Mouse (Mus musculus): ENCODE measurements around the gene Slc35b1. TPM values are rescaled to one million over a fixed set of nuclear protein-coding genes. Genes with fewer than 3 reads are reported as not detected.
"Not testable (repeated sequence)": the region's sequence is repeated elsewhere in the genome, so short reads cannot be mapped to it uniquely, and the experiment has no call there.

The Slc35b1 gene
- total RNA-seq, 4 experiments from 2014 or later: 62.7 to 88.9 (median 78.0) TPM

DNA sequence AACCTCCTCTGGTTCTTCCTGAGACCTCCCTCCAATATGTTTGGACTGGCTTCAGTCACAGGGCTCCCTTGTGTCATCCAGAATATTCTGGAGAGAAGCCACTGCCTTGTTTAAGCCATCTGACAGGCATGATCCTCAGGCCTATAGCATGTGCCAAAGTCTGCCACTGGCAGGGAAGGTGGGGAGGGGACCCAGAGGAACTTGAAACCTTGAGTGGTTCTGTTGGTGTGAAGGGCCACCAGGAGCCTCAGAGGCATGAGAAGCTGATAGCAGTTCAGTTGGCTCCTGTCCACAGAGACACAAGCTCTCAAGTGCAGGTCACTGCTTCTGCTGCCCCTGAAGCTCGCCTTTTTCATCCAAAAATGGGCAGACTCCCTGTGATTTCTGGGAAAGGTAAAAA lies 12.1 kb downstream of the Slc35b1 start:
- no peak for DNase-seq

DNA sequence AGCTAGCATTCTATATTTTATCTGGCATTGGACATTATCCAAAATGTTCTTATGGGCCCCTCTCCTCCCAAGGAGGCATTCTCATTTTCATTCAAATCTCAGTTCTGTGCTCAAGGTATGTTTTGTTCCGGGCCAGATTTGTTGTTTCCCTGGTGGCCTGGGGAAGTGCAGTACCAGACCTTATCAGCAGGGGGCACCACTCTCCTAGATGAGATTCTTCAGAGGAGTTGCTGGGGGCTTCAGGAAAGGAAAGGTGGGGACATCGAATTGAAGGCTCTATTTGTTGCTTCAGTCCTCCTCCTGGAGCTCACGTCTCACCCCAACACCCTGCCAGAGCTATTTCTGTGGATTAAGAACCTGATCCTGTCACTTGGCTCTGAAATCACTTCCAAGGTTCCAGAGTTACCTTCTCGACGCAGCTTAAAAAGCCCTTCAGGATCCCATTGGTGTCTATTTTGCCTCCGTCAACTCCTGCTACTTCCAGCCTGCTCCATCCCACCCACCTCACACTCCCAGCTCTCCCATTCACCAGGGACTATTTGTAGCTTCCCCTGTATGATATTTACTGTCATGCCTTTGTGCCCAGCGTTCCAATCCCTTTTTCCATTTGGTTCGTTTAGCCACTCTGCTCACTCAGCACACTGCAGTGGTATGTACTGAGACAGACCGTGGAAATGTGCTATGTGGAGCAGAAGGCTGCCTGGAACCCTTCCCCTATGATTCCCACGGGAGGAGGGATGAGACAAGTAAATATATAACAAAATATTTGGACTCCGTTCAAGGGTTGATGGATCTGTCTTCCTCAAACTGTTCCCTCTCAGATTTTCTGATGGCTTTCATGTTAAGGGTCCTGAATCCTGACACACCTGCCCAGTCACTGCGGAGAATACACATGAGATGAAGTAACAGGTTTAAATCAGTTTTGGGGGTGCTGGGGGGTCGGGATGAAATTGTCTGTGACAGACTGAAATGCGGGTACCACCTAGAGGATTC lies 13.6 kb downstream of the Slc35b1 start:
- DNase-seq: peak; percentile 40

DNA sequence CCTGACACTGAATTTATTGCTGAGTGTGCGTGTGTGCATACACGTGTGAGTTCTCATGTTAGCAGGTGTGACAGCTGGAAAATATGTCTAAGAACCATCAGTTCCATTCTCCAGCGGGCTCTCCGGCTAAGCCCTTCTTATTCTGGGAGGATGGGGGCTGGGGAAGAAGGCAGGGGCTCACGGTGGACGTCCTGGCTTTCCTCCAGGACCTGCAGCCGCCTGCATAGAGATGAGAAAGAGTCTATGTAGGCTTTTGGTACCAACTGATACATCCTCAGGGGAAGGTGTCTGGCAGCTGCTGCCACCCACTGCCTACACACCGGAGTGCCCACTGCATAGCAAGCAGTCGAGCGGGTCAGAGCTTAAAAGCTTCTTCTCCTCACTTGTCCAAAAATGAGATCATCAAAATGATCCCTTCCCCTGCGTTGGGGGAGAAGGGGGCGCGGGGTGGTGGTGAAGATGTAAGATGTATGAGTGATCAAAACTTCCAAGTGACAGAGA lies 15.1 kb downstream of the Slc35b1 start:
- no peak for DNase-seq

DNA sequence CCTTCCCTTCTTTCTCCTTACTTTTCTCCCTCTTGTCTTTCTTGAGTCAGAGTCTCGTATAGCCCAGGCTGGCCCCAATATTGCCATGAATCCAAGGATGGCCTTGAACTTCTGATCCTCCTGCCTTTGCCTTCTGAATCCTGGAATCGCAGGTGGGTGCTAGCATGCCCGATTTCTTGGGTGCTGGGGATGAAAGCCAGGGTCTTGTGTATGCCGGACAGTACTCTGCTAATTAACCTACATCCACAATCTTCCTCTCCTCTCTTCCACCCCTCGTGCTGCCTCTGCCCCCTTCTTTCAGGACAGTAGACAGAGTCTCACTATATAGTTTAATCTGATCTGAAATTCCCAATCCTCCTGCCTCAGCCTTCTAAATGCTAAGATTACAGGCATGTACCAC lies 17.1 kb downstream of the Slc35b1 start:
- no peak for DNase-seq

DNA sequence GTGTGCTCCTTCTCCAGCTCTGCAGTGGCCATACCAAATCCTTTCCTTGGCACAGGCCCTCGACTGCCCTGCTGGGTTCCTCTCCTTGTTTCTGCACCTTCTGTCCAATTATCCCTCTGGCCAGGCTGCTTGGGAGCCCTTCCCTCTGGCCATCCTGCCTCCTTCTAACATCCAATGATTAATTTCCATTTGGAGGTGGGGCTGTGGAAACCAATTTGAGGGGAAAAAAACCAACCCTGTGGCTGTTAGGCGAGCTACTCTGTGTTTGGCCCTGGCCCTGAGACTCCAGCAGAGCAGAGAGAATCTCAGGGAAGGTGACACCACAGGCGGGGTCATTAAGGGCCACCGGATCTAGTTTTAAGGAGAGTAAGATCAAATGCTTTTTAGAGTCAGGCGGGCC lies 17.7 kb downstream of the Slc35b1 start:
- peak; percentile 61 for DNase-seq

DNA sequence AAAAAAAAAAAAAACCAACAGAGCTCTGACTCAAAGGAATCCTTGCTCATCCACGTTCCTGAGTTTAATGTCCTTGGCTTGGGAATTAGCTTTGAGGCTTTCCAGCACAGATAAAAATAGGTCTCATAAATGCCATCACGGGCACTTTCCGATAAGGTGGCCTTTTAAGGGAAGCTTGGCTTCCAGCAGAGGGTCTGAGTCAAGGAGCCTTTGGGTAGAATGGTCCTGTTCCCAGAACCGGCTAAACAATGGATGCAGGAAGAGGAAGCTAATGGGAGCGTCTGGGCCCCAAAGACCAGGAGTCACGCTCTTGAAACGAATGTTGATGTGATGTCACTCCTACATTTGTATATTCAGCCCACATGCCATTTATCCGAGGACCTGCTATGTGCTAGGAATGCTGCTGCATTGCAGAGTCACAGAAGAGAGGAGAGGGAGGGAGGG lies 18.2 kb downstream of the Slc35b1 start:
- DNase-seq: peak; percentile 75

DNA sequence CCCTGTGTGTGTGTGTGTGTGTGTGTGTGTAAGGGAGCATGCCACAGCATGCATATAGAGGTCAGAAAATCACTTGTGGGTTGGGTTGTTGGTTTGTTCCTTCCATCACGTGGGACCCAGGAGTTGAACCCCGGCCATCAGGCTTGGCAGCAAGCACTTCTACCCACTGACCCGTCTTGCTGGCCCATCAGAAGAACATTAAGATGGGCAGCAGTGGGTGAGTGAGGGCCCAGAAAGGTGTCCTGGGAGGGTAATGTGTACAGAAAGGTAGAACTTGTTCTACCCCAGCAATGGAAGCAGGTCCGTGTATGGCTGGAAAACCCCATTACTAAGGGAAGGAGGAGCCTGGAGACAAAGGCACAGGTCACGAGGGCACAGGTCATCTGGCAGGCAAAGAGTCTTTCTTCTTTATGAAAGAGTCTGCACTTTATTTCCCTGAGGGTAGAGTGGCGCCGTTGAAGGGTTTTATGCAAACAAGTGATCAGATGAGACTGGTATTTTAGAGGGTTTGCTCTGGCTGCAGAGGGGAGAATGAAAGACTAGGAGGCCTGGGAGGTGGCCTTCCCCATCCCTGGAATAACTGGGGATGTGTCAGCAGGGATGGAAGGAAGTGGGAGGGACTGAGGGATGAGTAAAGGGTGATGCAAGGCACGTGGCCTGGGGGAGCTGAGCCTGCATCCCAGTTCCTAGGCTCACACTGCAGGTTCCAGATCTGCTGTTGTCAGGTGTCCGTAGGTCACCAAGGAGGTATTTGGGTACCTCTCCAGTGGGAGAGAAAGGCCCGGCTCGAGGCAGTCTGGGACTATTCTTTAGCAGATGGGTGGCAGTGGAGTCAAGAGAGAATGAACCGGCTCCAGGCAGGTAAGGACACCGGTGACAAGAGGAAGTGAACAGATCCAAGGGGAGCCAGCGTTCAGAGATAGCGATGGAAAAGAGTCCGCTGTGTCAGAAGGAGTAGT lies 19.2 kb downstream of the Slc35b1 start:
- no peak for DNase-seq

DNA sequence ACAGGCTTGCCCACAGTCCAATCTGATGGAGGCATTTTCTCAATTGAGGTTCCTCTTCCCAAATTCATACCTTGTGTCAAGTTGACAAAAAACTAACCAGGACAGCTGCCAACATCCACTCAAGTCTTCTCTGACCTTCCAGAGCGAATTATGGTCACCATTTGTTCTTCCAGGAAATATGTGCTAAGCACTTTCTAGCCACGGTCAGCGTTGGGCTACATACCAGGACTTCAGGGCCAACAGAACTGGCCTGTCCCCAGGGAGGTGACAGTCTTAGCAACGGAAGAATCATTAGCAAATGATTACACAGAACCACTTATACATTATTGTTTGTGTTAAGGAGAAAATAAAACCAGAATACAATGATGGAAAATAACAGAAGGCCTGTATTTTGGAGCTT lies 21.3 kb downstream of the Slc35b1 start:
- DNase-seq: no peak

DNA sequence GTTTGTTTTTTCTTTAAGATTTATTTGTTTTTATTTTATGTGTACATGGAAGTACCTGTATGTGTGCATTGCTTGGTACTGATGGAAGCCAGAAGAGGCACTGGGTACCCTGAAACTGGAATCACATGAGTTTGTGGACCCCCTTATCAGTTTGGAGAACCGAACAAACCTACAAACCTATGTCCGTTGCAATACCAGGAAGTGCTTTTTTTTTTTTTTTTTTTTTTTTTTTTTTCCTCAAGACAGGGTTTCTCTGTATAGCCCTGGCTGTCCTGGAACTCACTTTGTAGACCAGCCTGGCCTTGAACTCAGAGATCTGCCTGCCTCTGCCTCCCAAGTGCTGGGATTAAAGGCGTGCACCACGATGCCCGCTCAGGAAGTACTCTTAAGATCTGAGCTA lies 21.9 kb downstream of the Slc35b1 start:
- not testable (repeated sequence) for DNase-seq

DNA sequence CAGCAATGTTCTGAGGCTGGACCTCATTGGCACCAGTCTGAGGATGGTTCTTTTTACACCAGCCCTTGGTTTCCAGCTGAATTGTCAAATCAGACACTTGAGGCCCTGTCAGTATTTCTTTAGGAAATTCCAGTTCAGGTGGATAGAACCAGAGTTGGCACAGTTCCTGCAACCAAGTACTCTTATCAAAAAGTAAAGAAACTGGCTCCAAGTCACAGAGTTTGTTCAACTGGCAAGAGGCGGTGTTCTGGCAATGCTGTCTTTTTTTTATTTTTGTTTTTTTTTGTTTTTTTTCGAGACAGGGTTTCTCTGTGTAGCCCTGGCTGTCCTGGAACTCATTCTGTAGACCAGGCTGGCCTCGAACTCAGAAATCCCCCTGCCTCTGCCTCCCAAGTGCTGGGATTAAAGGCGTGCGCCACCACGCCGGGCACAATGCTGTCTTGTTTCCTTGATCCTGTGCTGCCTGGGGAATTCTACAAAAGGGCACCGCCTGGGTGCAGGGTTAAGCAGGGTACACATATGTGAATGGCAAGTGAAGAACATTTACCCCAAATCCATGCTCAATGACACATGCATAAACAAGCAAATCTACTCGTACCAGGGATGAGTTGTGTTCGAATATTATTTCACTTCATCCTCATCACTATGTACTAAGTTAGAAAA lies 25.1 kb downstream of the Slc35b1 start:
- DNase-seq: no peak

DNA sequence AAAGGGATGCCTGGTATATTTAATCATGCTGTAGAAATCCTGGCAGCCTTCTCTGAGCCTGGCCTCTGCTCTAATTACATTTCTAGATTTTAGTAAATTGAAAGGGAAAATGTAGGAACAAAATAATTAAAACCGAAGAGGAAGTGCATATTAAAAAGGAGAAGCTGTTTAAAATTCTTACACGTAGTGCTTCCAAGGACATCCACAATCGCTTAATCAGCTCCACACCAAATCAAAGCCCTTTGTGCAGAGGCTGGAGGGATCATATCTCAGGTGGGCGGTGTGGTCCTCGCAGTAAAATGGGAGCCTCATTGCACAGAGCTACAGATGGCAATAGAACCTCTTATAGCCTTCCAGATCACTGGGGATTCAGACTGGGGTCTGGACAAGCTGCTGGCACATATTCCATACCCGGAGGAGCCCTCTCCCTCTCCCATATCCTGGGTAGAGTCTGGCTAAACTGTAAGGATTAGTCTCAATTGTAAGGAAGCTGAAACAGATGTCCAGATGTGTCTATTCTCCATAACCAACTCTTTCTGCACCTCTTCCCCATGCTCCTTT lies 27.0 kb downstream of the Slc35b1 start:
- DNase-seq: no peak

DNA sequence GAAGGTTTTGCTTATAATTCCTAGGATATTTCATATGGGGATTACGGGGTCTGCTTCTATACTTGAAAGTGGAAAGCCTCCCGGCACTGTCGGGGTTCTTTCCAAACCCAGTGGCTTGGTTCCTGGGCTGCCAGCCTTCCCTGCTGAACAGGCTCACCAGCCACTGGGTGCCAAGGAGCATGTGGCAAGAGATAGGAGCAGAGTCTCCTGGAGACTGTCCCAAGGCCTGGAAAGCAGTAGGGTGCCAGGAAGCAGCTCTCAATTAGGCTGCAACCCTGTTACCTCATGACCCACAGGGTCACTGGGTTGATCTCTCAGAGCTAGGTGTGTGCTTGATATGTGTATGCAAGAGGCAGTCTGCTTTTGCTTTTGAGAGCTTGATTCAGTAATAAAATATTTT lies 28.1 kb downstream of the Slc35b1 start:
- peak; percentile 84 for DNase-seq

DNA sequence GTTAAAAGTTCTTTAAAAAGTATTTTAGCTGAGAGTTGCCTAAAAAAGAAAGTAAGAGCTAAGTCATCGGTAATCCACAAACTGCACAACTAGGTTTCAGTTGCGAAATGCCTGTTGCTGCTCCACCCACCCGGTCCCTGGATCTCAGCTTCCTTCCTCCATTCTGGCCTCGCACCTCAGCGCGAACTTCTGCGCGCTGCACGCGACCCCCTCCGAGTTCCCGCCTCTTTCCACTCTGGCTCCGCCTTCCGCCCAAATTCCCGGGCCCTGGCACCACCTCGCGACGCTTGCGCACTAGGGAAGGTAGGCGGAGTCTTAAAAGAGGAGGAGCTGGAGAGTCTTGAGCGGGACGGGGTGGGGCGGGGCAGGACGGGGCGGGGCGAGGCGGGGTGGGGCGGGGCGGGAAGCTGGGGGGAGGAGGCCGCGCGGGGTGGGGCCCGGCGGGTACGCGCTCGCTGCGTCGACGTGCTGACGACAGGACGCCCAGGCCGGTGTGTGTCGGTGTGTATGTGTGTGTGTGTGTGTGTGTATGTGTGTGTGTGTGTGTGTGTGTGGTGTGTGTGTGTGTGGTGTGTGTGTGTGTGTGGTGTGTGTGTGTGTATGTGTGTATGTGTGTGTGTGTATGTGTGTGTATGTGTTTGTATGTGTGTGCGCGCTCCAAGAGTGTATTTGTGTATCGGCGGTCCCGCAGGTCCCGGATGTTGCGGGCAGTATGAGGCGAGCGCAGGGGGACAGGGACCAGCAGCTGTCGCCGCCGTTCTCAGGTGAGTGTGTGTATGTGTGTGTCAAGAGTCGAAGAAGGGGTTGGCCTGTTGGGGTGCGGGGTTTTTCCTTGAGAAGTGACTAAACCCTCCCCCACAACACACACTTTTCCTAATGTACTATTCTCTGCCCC lies 29.4 kb downstream of the Slc35b1 start, which contains the start of gene Spop:
Gene Spop, plus strand, starts transcription at position 440 of the 895 bp plus-strand sequence.
- DNase-seq: peak; percentile 91

DNA sequence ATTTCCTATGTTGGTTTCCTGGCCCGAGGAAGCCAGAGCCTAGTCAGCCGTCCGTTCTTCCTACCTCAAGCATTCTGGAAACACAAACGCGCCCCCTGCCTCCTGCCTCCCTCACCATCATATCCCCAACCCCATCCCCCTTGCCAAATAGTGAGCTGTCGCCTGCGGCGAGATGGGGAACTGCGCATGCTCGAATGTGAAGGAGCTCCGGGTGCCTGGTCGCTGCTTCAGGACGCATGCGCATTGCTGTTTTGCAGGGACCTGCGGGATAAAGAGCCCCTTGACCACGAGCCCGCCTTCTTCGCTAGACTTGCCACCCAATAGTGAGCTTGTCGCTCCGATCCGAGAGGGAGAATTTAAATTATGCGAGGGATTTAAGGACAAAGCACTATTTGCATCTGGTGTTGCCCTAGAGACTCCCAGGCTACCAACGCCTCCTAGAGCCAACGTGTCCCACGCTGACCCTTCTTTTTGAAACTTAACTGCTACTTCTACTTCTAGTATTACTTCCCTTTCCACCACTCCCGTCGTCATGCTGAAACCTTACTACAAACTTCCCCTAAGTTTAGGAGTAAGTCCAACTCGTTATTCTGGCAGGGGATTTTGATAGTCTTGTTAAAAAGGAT lies 30.2 kb downstream of the Slc35b1 start:
- DNase-seq: peak; percentile 93

DNA sequence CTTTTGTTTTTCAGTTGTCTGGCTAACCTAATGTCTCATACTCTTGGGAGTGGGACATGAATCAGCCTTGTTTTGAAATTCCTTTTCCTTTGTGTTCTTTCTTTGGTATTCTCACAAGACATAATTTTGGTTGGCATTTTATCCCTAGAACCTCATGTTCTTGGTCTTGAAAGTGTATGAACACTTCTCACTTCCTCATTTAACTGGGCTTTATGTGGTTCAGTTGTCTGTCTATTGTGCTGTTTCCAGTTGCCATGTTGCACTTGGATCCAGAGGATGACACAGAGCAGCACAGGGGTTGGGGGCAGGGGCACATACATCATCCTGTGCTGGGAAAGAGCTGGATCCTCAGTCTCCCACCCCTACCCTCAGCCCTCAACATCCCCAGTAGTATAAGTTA lies 31.4 kb downstream of the Slc35b1 start:
- DNase-seq: no peak

DNA sequence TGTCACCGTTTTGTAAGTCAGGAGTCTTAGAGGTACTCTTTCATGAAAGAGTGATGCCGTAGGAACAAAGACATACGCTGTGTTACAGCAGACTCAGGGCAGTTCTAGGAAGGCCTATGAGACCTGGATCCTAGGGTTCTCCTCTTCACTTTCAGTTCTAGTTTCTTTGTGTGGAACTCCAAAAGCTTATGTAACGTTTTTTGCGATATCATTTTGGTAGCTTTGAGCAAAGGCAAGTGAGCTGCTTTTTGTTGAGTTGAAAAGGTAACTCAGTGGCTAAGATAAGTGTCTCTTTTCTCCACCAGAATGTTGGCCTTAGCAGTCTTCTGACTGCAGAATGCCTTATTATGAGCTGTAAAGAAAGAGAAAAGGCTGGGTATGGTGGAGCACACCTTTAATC lies 32.8 kb downstream of the Slc35b1 start:
- no peak for DNase-seq

DNA sequence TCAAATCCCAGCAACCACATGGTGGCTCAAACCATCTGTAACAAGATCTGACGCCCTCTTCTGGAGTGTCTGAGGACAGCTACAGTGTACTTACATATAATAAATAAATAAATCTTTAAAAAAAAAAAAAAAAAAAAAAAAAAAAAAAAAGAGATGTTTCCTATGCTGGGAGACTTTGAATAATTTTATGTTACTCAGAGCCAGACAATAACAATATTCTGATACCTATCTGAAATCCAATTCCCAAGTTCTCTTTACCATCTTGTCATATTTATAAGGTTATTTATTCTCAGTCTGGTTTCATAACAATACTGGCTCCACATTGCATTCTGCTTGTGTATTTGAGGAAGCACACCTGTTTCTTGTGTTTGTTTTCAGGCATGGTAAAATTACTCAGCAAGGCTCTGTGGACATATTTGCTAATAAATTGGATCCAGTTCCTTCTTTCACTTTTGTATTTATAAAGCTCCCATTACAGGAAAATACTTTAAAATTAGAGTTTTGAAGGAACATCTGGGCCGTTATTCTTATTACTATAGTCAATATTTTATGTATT lies 36.5 kb downstream of the Slc35b1 start:
- no peak for DNase-seq

DNA sequence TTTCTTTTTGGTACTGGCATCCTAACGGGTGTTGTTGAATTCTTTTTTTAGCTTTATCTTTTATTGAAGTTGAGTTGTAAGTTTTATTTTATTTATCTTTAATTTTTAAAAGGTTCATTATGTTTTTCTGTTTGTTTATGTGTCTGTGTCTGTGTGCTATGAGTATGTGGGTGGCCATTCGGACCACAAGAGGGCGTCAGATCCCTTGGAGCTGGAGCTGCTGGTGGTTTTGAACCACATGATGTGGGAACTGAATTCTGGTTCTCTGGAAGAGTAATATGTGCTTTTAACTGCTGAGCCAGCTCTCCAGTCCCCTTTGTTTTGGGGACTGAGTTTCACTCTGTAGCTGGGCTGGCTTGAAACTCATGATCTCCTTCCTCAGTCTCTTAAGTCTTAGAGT lies 39.0 kb downstream of the Slc35b1 start:
- no peak for DNase-seq

DNA sequence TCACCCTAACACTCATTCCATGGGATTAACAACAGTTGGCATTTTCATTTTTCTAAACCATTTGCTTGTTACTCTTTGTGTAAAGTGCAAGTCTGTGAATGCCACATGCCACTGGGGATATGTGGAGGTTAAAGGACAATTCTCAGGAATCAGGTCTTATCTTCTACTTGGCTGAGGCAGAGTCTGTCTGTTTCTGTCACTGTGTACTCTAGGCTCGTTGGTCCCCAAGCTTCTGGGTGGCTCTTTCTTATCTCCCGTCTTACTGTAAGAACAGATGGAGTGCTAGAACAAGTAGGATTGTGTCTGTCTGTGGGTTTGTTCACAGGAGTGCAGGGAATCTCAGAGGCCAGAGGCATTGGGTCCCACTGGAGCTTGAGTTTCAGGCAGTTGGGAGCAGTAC lies 46.9 kb downstream of the Slc35b1 start:
- no peak for DNase-seq

DNA sequence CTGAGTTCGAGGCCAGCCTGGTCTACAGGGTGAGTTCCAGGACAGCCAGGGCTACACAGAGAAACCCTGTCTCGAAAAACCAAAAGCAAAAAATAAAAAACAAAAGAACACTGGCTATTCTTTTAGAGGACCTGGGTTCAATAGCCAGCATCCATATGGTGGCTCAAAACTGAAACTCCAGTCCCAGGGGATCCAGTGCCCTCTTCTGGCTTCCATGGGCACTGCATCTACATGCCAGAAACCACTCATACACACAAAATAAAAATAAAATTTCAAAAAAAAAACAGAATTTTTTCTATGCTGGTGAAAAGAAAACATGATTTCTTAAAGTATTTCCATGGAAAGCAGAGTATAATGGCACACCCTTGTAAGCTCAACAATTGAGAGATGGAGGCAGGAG lies 47.7 kb downstream of the Slc35b1 start:
- no peak for DNase-seq

Measured in adrenal gland, adult 8-10 months (tissue).